Mouse (Mus musculus) adrenal gland, postnatal 14 days (tissue): ENCODE measurements around the gene Prl8a2. TPM values are rescaled to one million over a fixed set of nuclear protein-coding genes. Genes with fewer than 3 reads are reported as not detected.

Experiments
- DNase-seq: peaks from one replicate; pipeline ENCODE4 v3.0.0; 2021; ENCODE audit warnings: mixed read lengths
- long read RNA-seq, 2 experiments: library from polyadenylated mRNA; stranded (forward); transcript quantifications; one replicate each; pipeline ENCODE4 v2.0.0; 2021
- total RNA-seq: library from RNA; stranded (reverse); gene quantifications from 2 replicates; pipeline ENCODE4 v1.2.3, GENCODE M21; 2021

Gene Prl8a2
- 0.41 and 1.5 TPM in 2 replicates for total RNA-seq
- long read RNA-seq, experiment 1 = 0 reads
- long read RNA-seq, experiment 2 = 0 reads

GRCm38 (mm10) chr13:27345373-27345772 is at the start of gene Prl8a2:
Prl8a2 (plus strand) TSS chr13:27345673.
- DNase-seq = no peak

GRCm38 (mm10) chr13:27312334-27313225 is 32.9 kb upstream of the Prl8a2 start, which contains the start of gene Prl6a1:
Prl6a1 (plus strand) TSS chr13:27312627.
- no peak for DNase-seq

GRCm38 (mm10) chr13:27334989-27335388 is 10.5 kb upstream of the Prl8a2 start:
- no peak for DNase-seq

DNA sequence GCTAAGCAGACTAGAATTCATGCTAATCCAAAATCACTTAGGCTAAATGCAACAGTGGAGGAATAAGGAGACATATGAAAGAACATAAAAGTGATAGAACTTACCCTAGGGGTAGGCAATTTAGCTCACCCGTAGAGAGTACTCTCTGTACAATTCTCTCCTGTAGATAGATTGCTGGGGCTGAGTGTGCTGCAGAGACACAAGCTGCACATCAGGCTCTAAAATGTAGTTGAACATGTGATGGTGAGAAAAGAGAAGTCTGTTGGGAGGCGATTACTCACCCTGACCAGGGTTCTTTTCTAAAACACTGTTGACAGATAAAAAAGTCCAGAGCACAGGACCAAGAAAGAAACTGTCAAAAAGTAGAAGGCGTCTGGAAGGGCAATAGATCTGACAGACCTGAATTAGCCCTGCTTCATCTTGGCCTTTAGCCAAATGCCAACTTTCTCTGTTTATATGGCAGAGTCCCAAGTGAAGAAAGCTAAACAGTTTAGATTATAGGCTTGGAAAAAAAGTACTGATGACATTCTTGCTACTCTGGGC is 2.7 kb upstream of the Prl8a2 start:
- no peak for DNase-seq

- no peak for DNase-seq
These were observed 45.3 kb downstream of the Prl8a2 start, which contains the start of gene Prl2b1 for GRCm38 (mm10) chr13:27390746-27391145. Prl2b1 (minus strand) TSS chr13:27390846.

- DNase-seq = no peak
These were observed 53.7 kb downstream of the Prl8a2 start for GRCm38 (mm10) chr13:27399061-27399724.

Other genes starting within 250 kb of the Prl8a2 start
- not detected in 2 replicates for gene Prl3d2, start 224.0 kb upstream of the Prl8a2 start, total RNA-seq
- gene Prl3d3, start 188.9 kb upstream of the Prl8a2 start, total RNA-seq = not detected in 2 replicates
- gene Prl3c1, start 149.0 kb upstream of the Prl8a2 start, total RNA-seq = not detected in 2 replicates
- gene Prl3b1, start 103.8 kb upstream of the Prl8a2 start, total RNA-seq = not detected in 2 replicates
- gene Prl3a1, start 86.2 kb upstream of the Prl8a2 start, total RNA-seq = not detected in 2 replicates
- not detected in 2 replicates for gene Prl6a1, start 33.0 kb upstream of the Prl8a2 start, total RNA-seq
- not detected in 2 replicates for gene Prl2b1, start 45.2 kb downstream of the Prl8a2 start, total RNA-seq
- not detected in 2 replicates for gene Prl8a6, start 93.0 kb downstream of the Prl8a2 start, total RNA-seq
- not detected in 2 replicates for gene Prl8a8, start 167.5 kb downstream of the Prl8a2 start, total RNA-seq
- not detected in 2 replicates for gene Prl8a9, start 218.9 kb downstream of the Prl8a2 start, total RNA-seq
- gene Prl8a1, start 236.5 kb downstream of the Prl8a2 start, total RNA-seq = not detected in 2 replicates